Mouse (Mus musculus) forebrain, embryonic 14.5 days (tissue): ENCODE data around the gene Stard7. TPM values are rescaled to one million over a fixed set of nuclear protein-coding genes. Genes with fewer than 3 reads are reported as not detected.

Experiments
- ATAC-seq: fragments of 200-750 bp; cut with Nextera tagmentation; 2 replicates; pipeline ENCODE4 v1.8.0; 2017; ENCODE audit warnings: mild to moderate bottlenecking, moderate library complexity
- DNase-seq: peaks from one replicate; pipeline ENCODE4 v3.0.0-alpha.2; 2015; ENCODE audit warnings: low spot score
- H3K27ac ChIP-seq: fragments of 300-500 bp; sonication (generic); 2 replicates; pipeline ENCODE4 v1.5.1; 2014; ENCODE audit warnings: low read depth, mild to moderate bottlenecking, control low read depth, low read length, moderate library complexity
- H3K27me3 ChIP-seq: fragments of 300-500 bp; sonication (generic); replicated peaks from 2 replicates; pipeline ENCODE4 v1.6.1; 2014; ENCODE audit warnings: low read length, control low read depth, mixed read lengths; ENCODE audit not compliant: control insufficient read depth, insufficient read depth
- H3K36me3 ChIP-seq: fragments of 300-500 bp; sonication (generic); 2 replicates; pipeline ENCODE4 v1.6.1; 2014; ENCODE audit warnings: low read length, control low read depth; ENCODE audit not compliant: control insufficient read depth, insufficient read depth
- H3K4me1 ChIP-seq: fragments of 300-500 bp; sonication (generic); 2 replicates; pipeline ENCODE4 v1.6.1; 2014; ENCODE audit warnings: antibody characterized with exemption, low read length, control low read depth; ENCODE audit not compliant: control insufficient read depth, insufficient read depth
- H3K4me2 ChIP-seq: fragments of 300-500 bp; sonication (generic); 2 replicates; pipeline ENCODE4 v1.6.1; 2014; ENCODE audit warnings: mild to moderate bottlenecking, control low read depth, low read length
- H3K4me3 ChIP-seq: fragments of 300-500 bp; sonication (generic); 2 replicates; pipeline ENCODE4 v1.5.1; 2014; ENCODE audit warnings: low read depth, low read length, control low read depth
- H3K9ac ChIP-seq: fragments of 300-500 bp; sonication (generic); 2 replicates; pipeline ENCODE4 v1.6.1; 2014; ENCODE audit warnings: mild to moderate bottlenecking, low read length, control low read depth, moderate library complexity
- H3K9me3 ChIP-seq: fragments of 300-500 bp; sonication (generic); replicated peaks from 2 replicates; pipeline ENCODE4 v1.6.1; 2016; ENCODE audit warnings: low read length, control low read depth, mixed read lengths; ENCODE audit not compliant: control insufficient read depth
- WGBS: fragments of 180-500 bp; shearing (Covaris S2); extraction: QIAGEN DNeasy Blood & Tissue Kit; methylation state at CpG from one replicate; pipeline ENCODE4 v1.1.7; 2014; 5-methylcytosine and 5-hydroxymethylcytosine counted together
- polyA plus RNA-seq: library from polyadenylated mRNA; unstranded; fragments of >200 nt; fragmentation: Nextera tagmentation; extraction: Ambion mirVana; gene quantifications from 2 replicates; pipeline ENCODE4 v1.2.1, GENCODE M21; 2014

The Stard7 gene
- polyA plus RNA-seq, 1 experiment from 2014 or later, result 102 TPM

DNA sequence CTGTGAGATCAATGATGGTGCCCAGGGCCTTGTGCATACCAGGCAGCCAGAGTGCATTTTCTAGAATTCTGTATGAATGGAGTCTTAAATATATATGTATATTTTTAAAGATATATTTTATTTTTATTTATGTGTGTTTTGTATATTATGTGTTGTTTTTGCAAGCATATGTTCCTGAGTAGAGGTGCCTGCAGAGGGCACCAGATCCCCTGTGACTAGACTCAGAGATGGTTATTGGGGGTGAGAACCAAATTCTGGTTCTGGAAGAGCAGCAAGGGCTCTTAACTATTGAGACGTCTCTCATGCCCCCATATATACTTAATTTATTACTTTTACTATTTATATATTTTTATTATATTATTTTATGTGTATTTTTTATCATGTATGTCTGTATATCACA lies 41.2 kb downstream of the Stard7 start:
- no peaks in the 10 kb centered on the region for H3K36me3 ChIP-seq
- no peaks in the 10 kb centered on the region for H3K9me3 ChIP-seq
- no peak overlapping the region for H3K4me3 ChIP-seq
- 93% methylated on average over 1 of the region's 1 CpGs for WGBS
- no peaks in the 10 kb centered on the region for H3K27me3 ChIP-seq
- H3K4me1 ChIP-seq, result no peaks in the 10 kb centered on the region
- ATAC-seq, result no peak
- H3K9ac ChIP-seq, result no peak overlapping the region
- no peak overlapping the region for H3K27ac ChIP-seq
- no peak overlapping the region for H3K4me2 ChIP-seq
- no peak for DNase-seq

- Histone ChIP-seq H3K4me2 (no peak overlapping the region), H3K36me3 (no peaks in the 10 kb centered on the region), H3K9ac (no peak overlapping the region), H3K4me1 (no peaks in the 10 kb centered on the region), H3K4me3 (no peak overlapping the region), H3K27me3 (no peaks in the 10 kb centered on the region), H3K27ac (no peak overlapping the region), H3K9me3 (no peaks in the 10 kb centered on the region)
- WGBS, result 92% methylated on average over 4 of the region's 4 CpGs
- ATAC-seq (no peak), DNase-seq (no peak)
These were observed 42.8 kb downstream of the Stard7 start for GRCm38 (mm10) chr2:127312801-127313200.

GRCm38 (mm10) chr2:127313878-127314277 lies 43.9 kb downstream of the Stard7 start:
- H3K27ac ChIP-seq, result no peak overlapping the region
- no peak overlapping the region for H3K4me3 ChIP-seq
- no peaks in the 10 kb centered on the region for H3K4me1 ChIP-seq
- no peaks in the 10 kb centered on the region for H3K27me3 ChIP-seq
- H3K4me2 ChIP-seq, result no peak overlapping the region
- H3K9me3 ChIP-seq, result no peaks in the 10 kb centered on the region
- H3K9ac ChIP-seq, result no peak overlapping the region
- 66% methylated on average over 4 of the region's 4 CpGs for WGBS
- ATAC-seq (no peak), DNase-seq (no peak)
- H3K36me3 ChIP-seq, result no peaks in the 10 kb centered on the region

DNA sequence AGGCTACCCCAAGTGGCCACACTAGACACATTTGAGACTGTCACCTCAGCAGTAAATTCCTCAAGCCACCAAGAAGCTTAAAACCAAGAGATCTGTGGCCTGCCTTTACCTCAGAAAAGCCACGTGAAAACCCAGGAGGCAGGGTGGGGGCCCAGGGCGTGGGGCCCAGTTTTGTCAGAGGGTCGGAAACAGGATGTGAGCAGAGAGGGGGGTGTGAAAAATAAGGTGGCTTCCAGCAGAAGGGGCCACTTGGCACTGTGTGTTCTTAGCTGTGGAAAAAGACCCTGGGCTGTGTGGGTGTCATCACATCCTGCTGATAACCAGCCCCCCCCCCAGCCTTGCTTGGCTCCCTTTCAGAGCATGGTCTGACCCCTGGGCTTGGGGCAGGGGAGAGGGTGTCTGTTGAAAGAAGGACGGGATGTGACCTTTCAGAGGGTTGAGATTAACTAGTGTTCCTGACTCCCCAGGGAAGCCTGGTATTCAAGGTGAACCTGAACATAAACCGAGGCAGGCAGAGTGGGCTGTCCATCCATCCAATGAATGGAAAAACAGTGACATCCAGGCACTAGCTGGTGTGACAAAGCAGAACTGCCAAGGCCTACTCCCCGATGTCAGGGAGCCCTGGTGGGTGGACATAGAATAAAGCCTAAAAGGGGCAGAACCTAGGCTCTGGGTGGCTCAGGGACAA lies 44.6 kb downstream of the Stard7 start:
- H3K27me3 ChIP-seq, result no peaks in the 10 kb centered on the region
- no peak overlapping the region for H3K4me3 ChIP-seq
- 78% methylated on average over 6 of the region's 6 CpGs for WGBS
- H3K4me2 ChIP-seq, result no peak overlapping the region
- H3K9ac ChIP-seq, result no peak overlapping the region
- ATAC-seq (no peak), DNase-seq (no peak)
- no peaks in the 10 kb centered on the region for H3K9me3 ChIP-seq
- no peak overlapping the region for H3K27ac ChIP-seq
- no peaks in the 10 kb centered on the region for H3K4me1 ChIP-seq
- no peaks in the 10 kb centered on the region for H3K36me3 ChIP-seq

GRCm38 (mm10) chr2:127315155-127315470 lies 45.1 kb downstream of the Stard7 start:
- Histone ChIP-seq H3K4me3 (no peak overlapping the region), H3K9me3 (no peaks in the 10 kb centered on the region), H3K27ac (no peak overlapping the region), H3K36me3 (no peaks in the 10 kb centered on the region), H3K9ac (no peak overlapping the region), H3K27me3 (no peaks in the 10 kb centered on the region), H3K4me1 (no peaks in the 10 kb centered on the region), H3K4me2 (no peak overlapping the region)
- no peak for DNase-seq
- ATAC-seq, result no peak
- WGBS, result 91% methylated on average over 1 of the region's 1 CpGs

DNA sequence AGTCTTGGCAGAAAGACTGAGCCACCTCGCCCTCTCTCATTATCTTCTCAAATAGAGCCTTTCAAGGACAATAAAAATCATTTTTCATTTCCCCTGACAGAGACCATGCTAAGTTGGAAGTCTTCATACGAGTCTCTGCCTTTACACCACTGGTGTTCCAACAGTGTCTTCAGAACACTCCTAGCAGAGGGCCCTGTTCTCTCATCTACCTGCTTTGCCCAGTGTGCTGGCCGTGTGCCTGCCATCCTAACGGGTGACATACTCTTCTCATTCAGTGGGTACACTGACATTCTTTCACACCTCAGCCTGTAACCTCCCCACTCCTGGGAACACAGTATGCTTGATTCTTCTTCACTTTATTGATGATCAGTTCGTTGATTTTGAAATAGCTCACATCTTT lies 46.4 kb downstream of the Stard7 start:
- 77% methylated on average over 5 of the region's 5 CpGs for WGBS
- Histone ChIP-seq H3K4me3 (no peak overlapping the region), H3K36me3 (no peaks in the 10 kb centered on the region), H3K27me3 (no peaks in the 10 kb centered on the region), H3K9ac (no peak overlapping the region), H3K4me2 (no peak overlapping the region), H3K4me1 (no peaks in the 10 kb centered on the region), H3K27ac (no peak overlapping the region), H3K9me3 (no peaks in the 10 kb centered on the region)
- DNase-seq (no peak), ATAC-seq (no peak)

- Histone ChIP-seq H3K9ac (no peak overlapping the region), H3K4me1 (no peaks in the 10 kb centered on the region), H3K27ac (no peak overlapping the region), H3K27me3 (no peaks in the 10 kb centered on the region), H3K9me3 (no peaks in the 10 kb centered on the region), H3K36me3 (no peaks in the 10 kb centered on the region), H3K4me3 (no peak overlapping the region), H3K4me2 (no peak overlapping the region)
- ATAC-seq (no peak), DNase-seq (no peak)
- WGBS, result 88% methylated on average over 4 of the region's 4 CpGs
These were observed 48.1 kb downstream of the Stard7 start for GRCm38 (mm10) chr2:127318136-127318535.

DNA sequence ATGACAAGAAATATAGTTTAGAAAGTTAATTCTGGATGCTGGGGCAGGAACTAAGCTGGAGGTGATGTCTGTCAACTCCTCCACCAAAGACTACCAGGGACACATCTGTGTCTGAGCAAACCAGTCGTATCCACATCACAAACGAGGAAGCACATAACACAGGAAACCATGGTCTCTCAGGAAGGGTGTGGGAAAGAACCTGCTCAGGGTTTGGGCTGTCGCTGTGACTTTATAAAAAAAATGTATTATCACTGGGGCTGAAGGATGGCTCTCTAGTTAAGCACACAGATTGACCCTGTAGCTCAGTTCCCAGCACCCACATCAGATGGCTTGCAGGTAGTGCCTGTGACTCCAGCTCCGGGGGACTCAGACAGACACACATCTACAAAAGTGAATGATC lies 49.1 kb downstream of the Stard7 start:
- no peak for ATAC-seq
- WGBS, result 81% methylated on average over 4 of the region's 4 CpGs

GRCm38 (mm10) chr2:127322671-127323285 lies 52.8 kb downstream of the Stard7 start:
- Histone ChIP-seq H3K4me2 (no peak overlapping the region), H3K36me3 (no peaks in the 10 kb centered on the region), H3K9ac (no peak overlapping the region), H3K4me1 (no peaks in the 10 kb centered on the region), H3K27ac (no peak overlapping the region), H3K4me3 (no peak overlapping the region), H3K27me3 (no peaks in the 10 kb centered on the region), H3K9me3 (no peaks in the 10 kb centered on the region)
- ATAC-seq, result no peak
- DNase-seq, result no peak
- 81% methylated on average over 6 of the region's 6 CpGs for WGBS

More for the DNA sequence above, 49.1 kb downstream of the Stard7 start:
- no peaks in the 10 kb centered on the region for H3K9me3 ChIP-seq
- no peaks in the 10 kb centered on the region for H3K27me3 ChIP-seq
- no peak overlapping the region for H3K9ac ChIP-seq
- no peak overlapping the region for H3K27ac ChIP-seq
- H3K4me1 ChIP-seq, result no peaks in the 10 kb centered on the region
- no peak overlapping the region for H3K4me2 ChIP-seq
- DNase-seq, result no peak
- no peak overlapping the region for H3K4me3 ChIP-seq
- no peaks in the 10 kb centered on the region for H3K36me3 ChIP-seq
